Comparison of ENCODE assay signal across 1 mouse cellular context in genomic region chr2:25364761-25365090, GRCm38 (mm10).
TF ChIP-seq lines count a peak whose summit lies in the region.

No protein-coding gene starts in this region.

TF ChIP-seq in MEL, 35 proteins besides CTCF, POLR2A, EP300 and RAD21 (continued from another document):
- no peak for TF ChIP-seq GATA1 (IDR thresholded peaks at IDR 0.05; ENCODE audit: low read depth, low read length)
- TF ChIP-seq ETS1 (IDR thresholded peaks at IDR 0.05; ENCODE audit: low read depth, low read length): no peak
- no peak for TF ChIP-seq CHD1 (IDR thresholded peaks at IDR 0.05; ENCODE audit: low read depth, low read length)
- TF ChIP-seq MAX (IDR thresholded peaks at IDR 0.05; ENCODE audit: low read length): no peak
TF ChIP-seq in MEL: peak in this region for 0.
